Mouse (Mus musculus) thymus, postnatal 14 days (tissue): ENCODE data around the gene Fbln7.

Source experiments
- DNase-seq: peaks from one replicate; pipeline ENCODE4 v3.0.0; 2021

The Fbln7 gene

DNA sequence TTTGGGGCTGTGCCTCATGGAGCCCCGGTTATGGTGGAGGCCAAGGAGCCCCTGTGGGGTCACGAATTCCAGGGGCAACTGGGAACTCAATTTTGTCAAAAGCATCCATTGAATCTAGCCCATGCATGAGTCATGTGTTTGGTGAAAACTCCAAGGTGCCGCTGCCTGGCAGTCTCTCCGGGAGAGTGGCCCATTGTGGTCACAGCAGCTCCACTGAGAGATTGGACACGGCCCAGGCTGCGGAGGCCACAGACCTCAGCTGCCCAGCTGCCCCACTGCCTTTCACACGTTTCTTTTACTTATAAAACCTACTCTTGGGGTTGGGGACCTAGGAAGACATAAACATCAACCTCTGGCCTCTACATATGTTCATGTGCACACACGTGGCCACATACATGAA lies 12.7 kb downstream of the Fbln7 start:
- no peak for DNase-seq

DNA sequence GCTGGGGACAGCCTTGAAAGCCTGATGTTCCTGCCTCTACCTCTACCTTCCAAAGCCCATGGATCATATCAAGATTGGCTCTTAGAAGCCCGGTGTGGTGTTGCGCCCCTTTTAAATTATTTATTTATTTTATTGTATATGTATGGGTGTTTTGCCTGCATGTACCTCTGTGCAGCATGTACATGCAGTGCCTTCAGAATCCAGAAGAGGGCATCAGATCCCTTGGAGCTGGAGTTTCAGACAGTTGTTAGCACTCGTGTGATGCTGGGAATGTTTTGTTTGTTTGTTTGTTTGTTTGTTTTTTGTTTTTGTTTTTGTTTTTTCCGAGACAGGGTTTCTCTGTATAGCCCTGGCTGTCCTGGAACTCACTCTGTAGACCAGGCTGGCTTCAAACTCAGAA lies 18.5 kb downstream of the Fbln7 start:
- DNase-seq = peak; percentile 47

DNA sequence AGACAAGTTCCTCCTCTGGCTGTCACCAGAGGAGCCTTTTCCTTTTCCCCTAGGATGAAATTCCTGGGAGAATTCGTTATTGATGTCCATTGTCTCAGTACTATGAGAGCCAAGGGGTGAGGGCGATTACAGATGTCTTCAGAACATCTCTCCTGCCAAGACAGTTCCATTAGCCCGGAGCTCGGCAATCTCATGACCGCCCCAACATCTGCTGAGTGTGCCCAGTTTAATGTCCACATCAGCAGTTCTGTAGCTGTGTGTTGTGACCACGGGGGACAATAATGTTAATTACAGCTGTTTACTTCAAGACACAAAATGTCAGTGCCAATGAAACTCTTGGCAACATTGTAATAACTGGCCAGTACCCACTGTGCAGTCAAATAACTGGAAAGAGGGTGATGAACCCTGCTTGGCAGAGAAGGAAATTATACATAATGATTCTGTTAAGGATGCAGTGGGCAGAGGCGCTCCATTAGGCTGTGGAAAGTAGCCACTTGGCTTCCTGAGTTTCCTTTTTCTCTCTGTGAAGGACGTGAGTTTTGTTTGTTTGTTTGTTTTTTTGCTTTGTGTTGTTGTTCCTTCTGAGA lies 22.5 kb downstream of the Fbln7 start:
- DNase-seq = no peak

DNA sequence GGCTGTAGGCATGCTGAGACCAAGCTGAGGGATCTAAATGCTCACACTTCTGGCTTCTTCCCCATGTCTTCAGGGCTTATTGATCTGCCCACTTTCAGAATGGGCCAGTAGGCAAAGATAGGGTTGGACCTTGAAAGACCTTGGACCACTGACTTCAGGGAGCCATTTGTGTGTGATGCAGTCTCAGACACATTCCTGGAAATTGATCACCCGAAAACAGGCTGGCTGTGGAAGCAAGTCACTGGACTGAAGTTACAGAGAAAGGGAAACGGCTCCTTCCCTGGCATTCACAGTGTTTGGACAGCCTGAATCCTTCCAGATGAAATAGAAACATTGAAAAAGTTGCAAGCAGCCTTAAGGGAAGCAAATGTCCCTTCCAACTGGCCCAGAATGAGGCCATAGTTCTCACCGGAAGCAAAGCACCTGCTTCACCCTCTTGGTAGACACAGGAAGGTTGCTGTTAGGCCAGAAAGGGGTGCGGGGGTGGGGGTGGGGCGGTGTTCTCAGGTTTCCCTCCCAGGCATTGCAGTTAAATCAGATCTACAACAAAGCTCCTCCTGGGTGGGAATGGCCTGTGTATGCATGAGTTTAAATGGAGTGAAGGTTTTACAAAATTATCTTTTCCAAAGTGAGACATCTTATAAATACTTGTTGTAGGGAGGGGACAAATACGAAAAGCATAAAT lies 25.2 kb downstream of the Fbln7 start:
- no peak for DNase-seq

DNA sequence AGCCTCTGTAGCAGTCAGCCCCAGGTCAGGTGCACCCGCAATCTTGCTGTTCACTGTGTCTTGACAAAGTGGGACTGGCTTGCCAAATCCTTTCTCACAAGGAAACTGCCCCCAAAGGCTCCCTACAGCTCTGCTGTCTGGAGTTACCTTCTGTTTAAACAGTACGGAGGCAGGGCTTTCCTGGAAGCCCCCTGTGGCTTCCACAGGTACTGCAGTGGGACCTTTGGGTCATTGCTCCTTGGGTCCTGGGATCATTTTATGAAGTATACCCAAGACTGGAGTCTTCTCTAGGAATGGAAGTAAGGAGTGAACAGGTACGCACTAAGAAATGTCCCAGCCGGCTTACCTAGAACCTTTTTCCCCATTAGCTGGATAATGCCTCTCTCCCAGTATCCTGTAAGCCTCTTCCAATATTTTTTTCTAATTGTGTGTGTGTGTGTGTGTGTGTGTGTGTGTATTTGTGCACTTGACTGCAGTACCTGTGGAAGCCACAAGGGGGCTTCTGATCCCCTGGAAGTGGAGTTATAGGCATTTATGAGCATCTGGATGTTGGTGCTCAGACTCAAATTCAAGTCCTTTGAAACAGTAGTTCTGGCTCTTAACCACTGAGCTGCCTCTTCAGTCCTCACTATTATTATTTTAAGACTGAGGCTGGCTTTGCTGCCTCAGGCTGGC lies 28.0 kb downstream of the Fbln7 start:
- DNase-seq = no peak

DNA sequence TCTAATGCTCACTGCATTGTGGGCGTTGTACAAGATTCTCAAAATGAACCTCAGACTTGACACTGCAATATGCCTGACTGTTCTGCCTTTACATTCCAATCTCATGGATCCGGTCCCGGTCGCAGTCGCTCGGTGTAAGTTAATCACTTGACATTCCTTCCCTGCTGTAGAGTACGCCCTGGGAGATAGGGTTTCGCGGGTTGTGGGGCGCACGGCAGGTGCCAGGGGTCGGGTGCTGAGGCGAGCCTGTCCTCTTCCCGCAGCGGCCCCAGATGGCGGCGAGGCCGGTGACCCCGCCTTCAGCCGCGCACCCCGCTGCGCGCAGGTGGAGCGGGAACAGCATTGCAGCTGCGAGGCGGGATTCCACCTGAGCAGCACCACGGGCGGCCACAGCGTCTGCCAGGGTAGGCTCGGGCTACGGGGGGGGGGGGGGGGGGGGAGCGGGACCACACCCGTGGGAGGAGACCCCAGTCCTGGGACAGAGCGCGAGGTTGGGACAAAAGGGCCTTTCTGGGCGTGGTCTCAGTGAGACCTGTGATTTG lies 29.5 kb downstream of the Fbln7 start:
- peak; percentile 20 for DNase-seq

DNA sequence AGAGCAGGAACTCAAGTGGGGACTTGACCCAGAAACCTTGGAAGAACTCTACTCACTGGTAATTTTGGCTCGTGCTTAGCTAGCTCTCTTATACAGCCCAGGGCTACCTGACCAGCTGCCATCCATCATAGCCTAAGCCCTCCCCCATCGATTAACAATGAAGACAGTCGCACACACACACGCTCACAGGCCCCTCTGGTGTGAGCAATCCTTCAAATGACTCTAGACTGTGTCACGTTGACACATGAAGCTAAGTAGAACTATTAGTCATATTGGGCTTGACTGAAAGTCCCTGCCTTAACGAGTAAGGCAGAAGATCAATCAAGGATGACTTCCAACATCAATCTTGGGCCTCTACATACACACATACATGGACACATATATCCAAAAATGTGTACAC lies 40.1 kb downstream of the Fbln7 start:
- DNase-seq = no peak

DNA sequence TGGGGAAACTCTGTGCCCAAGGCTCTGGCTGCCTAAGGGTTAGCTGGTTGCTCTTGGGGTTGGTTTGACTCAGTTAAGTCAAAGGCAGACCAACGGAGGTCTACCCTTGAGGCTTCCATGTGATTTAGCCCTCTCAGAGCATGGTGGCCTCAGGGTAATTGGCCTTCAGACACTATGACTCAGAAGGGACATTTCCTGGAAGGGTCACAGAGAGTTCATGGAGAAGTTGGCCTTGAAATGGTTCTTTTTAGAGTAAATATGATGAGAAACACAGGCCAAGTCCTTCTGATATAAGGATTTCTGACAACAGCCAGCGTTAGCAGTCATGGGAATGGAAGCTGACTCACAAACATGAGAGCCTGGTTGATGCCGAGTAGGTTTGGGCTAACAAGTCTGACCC lies 40.9 kb downstream of the Fbln7 start:
- DNase-seq = no peak

DNA sequence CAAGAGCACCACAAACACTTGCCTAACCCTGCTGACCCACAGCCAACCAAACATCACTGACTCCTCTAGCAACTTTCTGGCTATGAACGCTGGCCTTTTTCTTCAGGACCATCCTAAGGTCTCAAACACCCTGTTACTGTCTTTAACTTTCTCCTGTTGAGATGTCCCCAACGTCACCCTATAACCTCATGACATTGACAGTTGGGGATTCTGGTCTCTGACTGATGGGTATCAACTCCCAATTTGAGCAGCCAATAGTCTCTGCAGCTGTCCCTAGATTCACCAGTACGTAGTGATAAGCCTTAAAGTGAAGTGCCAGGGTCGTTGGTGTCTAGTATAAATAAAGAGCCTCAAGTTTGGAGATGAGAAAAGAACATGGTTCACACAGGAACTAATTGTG lies 52.2 kb downstream of the Fbln7 start:
- no peak for DNase-seq

DNA sequence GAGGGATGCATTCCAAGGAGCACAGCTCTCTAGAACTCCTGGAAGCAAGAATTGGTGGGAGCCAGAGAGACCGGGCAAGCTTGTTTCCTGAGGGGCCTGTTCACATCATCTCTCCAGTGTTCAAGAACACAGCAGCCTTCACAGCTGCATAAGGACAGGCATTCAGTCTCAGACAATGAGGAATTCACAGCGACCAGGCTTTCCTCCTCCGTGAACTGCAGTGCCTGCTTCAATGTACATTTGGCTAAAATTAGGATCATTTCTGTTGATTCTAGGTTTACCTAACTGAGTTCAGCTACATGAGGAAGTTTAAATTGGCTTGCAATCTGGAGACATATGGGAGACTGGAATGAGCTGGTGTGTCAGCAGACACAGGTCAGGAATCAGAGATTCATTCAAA lies 53.7 kb downstream of the Fbln7 start:
- no peak for DNase-seq

DNA sequence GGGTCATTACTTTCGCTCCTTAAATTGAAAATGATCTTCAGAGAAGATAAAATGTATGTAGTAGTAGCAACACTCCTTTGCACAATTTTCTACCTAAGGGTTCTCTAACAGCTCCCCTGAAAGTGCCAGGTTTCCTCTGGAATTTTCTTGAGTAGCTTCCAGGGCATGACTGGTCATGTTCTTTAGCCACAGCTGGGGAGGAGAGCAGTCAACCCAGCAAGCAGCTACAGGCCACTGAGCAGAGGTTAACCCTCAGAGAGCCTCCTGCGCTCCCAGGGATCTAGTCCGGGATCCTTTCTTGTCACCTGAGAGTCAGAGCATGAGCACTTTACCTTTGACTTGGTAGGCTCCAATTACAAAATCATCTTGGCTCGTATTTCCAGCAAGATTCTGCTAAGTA lies 62.0 kb downstream of the Fbln7 start:
- no peak for DNase-seq

DNA sequence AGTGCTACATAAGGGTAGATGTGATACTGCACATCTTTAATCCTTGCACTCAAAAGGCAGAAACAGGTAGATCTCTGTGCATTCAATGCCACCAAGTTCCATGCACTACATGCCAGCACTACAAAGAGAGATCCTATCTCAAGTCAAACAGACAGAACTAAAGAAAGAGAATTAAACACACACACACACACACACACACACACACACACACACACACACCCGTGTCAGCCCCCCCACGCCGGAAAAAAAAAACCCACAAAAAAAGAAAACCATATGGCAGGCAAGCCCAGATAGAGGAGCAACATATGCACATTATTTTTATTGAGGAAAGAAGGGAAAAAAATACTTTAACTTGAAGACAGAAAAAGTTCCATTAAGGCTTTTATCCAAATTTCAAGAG lies 65.7 kb downstream of the Fbln7 start:
- DNase-seq = peak; percentile 54

DNA sequence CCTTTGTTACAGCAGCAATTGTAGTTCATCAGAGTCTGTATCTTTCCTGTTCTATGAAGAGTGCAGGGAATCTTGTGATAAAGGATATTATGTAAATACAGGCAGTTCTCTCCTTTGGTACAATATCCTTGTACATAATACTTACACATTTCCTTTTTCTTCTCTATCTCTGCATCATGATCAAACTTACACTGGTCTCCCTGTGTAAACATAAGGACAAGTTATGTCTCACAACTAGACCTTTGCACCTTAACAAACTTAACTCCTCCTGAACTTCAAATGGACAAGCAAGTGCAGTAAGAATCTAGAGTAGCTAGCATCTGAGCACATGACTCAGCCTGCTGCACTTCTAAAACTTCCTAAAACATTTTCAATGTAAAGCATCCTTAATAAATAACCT lies 67.9 kb downstream of the Fbln7 start:
- DNase-seq = no peak

DNA sequence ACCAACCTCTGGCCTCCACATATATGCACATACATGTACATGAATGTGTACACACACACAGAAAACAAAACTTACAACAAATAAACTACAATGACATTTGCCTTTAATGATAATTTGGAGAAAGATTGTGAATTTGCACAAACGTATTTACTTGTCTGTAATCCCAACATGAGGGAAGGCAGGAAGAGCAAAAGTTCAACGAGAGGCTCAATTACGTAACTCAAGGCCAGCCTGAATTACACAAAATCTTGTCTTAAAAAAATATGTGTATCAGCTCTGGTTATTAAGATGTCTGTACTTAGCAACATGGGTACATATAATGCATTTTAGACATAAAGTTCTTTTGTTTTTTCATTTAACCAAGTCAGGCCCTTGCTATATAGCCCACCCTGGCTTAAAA lies 73.5 kb downstream of the Fbln7 start:
- DNase-seq = no peak

DNA sequence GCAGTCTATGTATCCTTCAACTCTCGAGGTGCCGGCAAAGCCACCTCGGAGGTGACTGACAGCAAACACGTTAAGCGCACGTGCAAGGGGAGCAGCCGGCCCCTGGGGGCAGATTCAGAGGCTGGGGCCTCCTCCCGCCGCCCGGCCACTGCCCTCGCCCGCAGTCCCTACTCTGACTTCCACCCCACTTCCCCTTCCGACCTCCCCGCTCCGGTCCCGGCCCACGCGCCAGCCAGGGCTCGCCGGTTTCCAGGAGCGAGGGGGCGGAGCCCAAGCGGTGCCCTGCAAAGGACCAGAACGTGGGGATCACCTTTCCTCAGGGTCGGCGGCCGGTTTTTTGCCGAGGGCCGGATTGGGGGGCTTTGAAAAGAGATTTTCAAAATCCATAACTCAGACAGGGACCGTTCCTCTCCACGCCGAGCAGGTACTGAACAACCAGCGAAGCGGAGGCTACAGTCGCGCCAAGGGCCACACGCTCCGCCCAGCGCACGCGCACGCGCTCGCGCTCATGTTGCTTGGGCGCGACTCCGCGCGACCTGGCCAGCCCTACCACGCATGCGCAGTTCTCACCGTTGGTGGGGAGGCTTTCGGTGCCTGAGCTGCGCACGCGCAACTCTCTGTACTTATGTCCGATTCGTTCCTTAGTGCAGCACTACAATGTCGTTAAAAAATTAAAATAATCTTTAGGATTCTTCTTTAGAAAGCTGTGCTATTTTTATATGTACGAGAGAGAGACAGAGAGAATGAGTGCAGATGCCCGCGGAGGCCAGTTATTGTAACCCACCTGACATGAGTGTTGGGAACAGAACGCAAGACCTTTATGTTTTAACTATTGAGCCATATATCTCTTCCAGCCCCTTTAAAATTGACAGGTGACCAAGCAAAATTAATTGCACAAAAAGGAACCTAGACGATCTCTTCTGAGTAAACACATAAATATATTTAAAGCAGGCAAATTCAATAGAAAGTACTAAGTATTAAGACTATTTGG lies 81.1 kb downstream of the Fbln7 start, which contains the start of gene Zc3h8:
Gene Zc3h8, minus strand, starts transcription at position 540 of the 991 bp plus-strand sequence.
- peak; percentile 98 for DNase-seq
